Mouse (Mus musculus): ENCODE data around the gene Rnaseh1. TPM values are rescaled to one million over a fixed set of nuclear protein-coding genes. Genes with fewer than 3 reads are reported as not detected.

The Rnaseh1 gene
- total RNA-seq, 2 experiments from 2014 or later: 10.9 to 12.6 TPM

DNA sequence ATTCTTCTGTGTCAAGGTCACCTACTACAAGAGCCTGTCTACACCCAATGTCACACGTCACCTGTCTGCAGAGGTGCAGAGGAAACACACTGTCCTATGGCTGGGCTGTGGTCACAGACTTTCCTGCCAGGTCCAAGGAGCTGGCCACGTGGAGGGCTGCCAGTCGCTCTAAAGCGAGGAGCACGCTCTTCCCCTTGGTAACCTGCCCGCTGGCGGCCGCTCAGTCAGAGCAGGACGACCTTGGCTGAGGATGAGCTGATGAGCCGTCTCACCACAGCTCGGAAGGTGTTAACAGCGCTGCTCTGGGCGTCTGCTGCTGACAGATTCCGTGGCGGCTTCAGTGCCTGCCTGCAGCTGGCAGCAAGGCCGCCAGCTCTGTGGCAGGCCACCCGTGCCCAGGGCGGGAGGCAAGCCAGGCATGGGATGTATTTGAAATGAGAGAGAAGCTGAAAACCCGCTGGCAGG lies 51.2 kb downstream of the Rnaseh1 start:
- DNase-seq (ENCODE audit: extremely low spot score in 1 of 2, low spot score in 2 of 2): peak; percentile 63 to 74
- intact Hi-C loops (cut with DNase I): loop anchor here (10.0 kb wide), 1 partner anchor 434 kb away; no protein-coding TSS in a partner anchor

DNA sequence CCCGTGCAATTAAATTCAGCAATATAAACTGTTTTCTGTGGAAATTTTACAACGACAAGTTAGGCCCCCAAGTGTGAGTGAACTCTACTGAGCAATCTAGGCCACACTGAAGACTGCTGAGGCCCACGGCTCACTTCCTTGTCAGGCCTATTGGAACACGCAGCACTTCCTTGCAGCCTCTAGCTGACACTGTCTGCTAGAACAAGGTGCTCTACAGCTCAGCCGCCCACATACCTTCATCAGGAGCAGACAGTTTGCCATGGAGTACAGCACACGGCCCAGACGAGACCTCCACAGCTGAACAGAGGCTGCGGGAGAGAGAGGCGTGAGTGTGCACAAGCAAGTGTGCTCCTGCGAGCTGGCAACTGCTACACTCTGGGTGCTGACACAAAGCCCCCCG lies 51.9 kb downstream of the Rnaseh1 start:
- DNase-seq (ENCODE audit: extremely low spot score in 1 of 2, low spot score in 2 of 2): no peak

DNA sequence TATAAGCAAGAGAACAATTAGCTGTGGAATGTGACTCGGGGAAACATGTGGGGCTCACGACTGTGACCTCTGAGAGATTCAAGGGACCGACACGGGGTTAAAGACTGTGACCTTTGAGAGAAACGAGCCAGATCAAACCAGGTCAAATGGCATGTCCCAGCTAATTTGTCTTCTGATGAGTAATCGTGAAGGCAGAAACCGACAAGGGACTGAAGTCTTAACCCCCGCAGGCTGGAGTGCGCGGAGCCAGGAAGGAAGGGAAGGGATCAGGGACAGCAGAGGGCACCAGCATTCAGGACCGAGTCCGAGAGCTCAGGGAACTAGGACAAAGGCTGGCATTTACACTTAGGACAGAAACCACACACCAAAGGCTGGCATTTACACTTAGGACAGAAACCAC lies 55.0 kb downstream of the Rnaseh1 start:
- no peak for DNase-seq (ENCODE audit: extremely low spot score in 1 of 2, low spot score in 2 of 2)
- intact Hi-C loops (cut with DNase I): loop anchor here (10.0 kb wide), 1 partner anchor 430 kb away; no protein-coding TSS in a partner anchor

More for the DNA sequence above, 51.9 kb downstream of the Rnaseh1 start:
- intact Hi-C loops (cut with DNase I): loop anchor here (10.0 kb wide), 1 partner anchor 433 kb away; no protein-coding TSS in a partner anchor

DNA sequence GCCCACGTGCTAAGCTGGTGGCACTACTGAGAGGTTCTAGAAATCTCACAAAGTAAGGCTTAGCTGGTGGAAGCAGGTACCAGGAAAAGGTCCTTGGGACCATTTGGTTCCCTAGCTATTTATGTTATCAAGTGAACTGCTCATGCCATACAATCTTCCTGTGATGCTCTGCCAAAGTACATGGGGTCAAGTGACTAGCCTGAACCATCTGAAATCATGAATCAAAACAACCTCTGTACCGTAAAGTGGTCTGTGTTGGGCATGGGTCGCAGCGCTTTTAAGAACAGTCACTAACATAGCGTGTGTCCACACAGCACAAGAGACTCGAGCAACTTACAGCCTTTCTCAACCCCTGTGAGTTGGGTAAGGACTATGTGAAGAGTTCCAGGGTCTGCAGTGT lies 55.8 kb downstream of the Rnaseh1 start:
- intact Hi-C loops (cut with DNase I): loop anchor here (10.0 kb wide), 1 partner anchor 430 kb away; no protein-coding TSS in a partner anchor
- DNase-seq (ENCODE audit: extremely low spot score in 1 of 2, low spot score in 2 of 2): no peak

DNA sequence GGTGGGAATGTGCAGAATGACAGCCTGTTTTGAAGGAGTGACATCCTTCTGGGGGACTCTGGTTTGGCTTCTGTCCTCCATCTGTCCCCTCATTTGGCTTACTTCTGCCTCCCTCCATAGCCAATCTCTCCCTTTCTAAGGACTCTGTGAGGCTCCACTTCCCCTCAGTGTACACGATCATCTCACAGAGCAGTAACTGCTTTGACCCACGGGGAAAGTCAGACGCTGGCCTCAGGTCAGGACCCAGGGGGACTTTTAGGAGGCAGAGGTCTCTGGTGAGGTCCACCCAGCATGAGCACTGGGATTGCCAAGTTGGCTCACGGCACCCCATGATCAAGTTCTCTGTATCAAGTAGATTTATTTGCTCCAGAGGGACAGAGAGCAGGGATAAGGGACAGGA lies 58.8 kb downstream of the Rnaseh1 start:
- intact Hi-C loops (cut with DNase I): loop anchor here (10.0 kb wide), 1 partner anchor 427 kb away; no protein-coding TSS in a partner anchor
- DNase-seq (ENCODE audit: extremely low spot score in 1 of 2, low spot score in 2 of 2): no peak

Small RNAs within 50 kb of the gene (microRNA-seq; reads per million reads assigned to microRNA genes)
- not detected for gene Mir6937

Other genes with a start within 250 kb of the Rnaseh1 start
- gene Dcdc2c, start 97.2 kb upstream of the Rnaseh1 start, total RNA-seq (2021): under 1 TPM; 0.45 to 0.88 TPM
- gene Allc, start 67.1 kb upstream of the Rnaseh1 start, total RNA-seq (2021): under 1 TPM; 0.60 to 0.85 TPM
- gene Colec11, start 26.2 kb upstream of the Rnaseh1 start, total RNA-seq (2021): under 1 TPM; 0.41 to 0.47 TPM
- gene Rps7, start 13.6 kb upstream of the Rnaseh1 start, total RNA-seq (2021): 100 to 1,000 TPM; 325 to 344 TPM
- 10 to 100 TPM; 11.9 to 15.9 TPM for gene Adi1, start 25.6 kb downstream of the Rnaseh1 start, total RNA-seq (2021)
- gene Trappc12, start 100.9 kb downstream of the Rnaseh1 start, total RNA-seq (2021): 10 to 100 TPM; 51.2 to 52.9 TPM
- 10 to 100 TPM; 51.4 to 57.0 TPM for gene Eipr1, start 102.2 kb downstream of the Rnaseh1 start, total RNA-seq (2021)